Mouse (Mus musculus) cerebellum, adult 2 months (tissue): ENCODE measurements around the gene Chrm5.

Experiments
- CTCF ChIP-seq: fragments of 200-500 bp; IDR thresholded peaks from 2 replicates; pipeline ENCODE4 v1.5.1; 2011; ENCODE audit warnings: low read depth, mild to moderate bottlenecking, control low read depth, low read length, moderate library complexity, borderline replicate concordance; ENCODE audit not compliant: insufficient read depth
- POLR2A ChIP-seq: fragments of 200-500 bp; IDR thresholded peaks from 2 replicates; pipeline ENCODE4 v1.6.1; 2011; ENCODE audit warnings: low read length, control low read depth, borderline replicate concordance; ENCODE audit not compliant: insufficient read depth

GRCm38 (mm10) chr2:112501209-112501608 is 20.6 kb upstream of the Chrm5 start:
- peak; percentile 56 for TF ChIP-seq CTCF
- no peak for TF ChIP-seq POLR2A
